Mouse (Mus musculus): ENCODE measurements around the gene Nxpe4.

The Nxpe4 gene

DNA sequence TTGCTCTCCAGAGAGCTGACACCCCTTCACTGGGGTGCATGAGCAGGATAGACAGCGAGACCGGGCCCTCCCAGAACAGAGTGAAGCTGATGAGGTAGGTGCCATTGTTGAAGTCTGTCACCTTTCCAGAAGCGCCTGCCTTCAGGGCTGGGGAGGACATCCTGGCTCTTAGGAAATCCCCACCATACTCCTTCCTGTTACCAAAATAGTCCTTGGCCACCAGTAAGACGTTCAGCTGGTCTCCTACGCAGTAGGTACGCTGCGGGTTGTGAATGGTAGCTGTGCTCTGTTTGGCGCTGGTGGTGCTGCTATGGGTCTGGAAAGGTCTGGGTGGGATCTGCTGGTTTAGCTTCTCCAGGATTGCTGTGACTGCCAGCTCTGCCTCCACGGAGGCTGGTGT lies 164.5 kb downstream of the Nxpe4 start:
- no peak for DNase-seq (ENCODE audit: low read depth, low spot score)

DNA sequence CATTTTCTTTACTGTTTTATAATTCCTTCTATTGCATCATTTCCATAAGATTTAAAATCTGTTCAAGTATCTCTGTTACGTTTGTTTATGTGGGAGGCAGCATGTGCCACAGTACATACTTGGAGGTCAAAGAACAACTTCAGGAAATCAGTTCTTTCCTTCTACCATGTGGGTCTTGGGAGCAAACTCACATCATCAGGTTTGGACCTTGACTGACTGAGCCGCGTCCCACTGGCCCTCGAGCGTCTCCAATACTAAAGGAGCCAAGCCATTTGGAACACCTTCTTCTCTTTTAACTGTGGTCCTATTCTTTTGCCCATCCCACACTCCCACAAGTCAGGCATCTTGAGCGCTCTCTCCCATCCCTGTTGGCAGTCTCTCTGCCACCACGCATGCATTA lies 167.8 kb downstream of the Nxpe4 start:
- DNase-seq (ENCODE audit: low read depth, low spot score) = no peak

GRCm38 (mm10) chr9:48338783-48339455 lies 177.1 kb downstream of the Nxpe4 start:
- no peak for DNase-seq (ENCODE audit: low read depth, low spot score)

GRCm38 (mm10) chr9:48339563-48339962 lies 177.7 kb downstream of the Nxpe4 start:
- no peak for DNase-seq (ENCODE audit: low read depth, low spot score)

GRCm38 (mm10) chr9:48340708-48341380 lies 179.0 kb downstream of the Nxpe4 start:
- no peak for DNase-seq (ENCODE audit: low read depth, low spot score)

- no peak for DNase-seq (ENCODE audit: low read depth, low spot score)
Measured at GRCm38 (mm10) chr9:48345456-48345855, 183.6 kb downstream of the Nxpe4 start.

GRCm38 (mm10) chr9:48345866-48346265 lies 184.0 kb downstream of the Nxpe4 start:
- no peak for DNase-seq (ENCODE audit: low read depth, low spot score)

DNA sequence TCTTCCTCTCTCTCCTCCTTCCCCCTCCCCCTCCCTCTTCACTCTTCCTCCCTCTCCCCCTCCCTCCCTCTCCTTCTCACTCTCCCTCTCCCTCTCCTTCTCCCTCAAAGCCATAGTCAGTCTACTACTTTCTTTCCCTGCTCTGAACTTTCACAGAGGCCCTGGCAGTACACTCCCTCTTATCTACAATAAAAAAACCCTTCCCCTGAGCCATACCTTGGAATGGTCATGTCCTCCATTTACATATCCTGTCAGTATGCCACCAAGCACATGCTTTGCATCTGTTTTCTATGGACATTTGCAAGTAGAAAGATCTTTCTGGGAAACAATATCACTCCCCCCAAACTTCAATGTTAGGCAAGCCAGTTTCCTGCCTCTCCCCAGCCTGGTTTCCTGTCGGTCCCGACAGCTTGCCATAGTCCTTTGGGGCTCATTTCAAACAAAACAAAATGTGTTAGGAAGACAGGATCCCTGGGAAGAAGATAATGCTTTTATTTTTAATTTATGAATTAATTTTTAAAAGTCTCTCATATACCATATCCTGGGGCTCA lies 191.4 kb downstream of the Nxpe4 start, which contains the start of gene Nxpe2:
TSS of gene Nxpe2 (minus strand) at position 307 of the 551 bp plus-strand sequence.
- DNase-seq (ENCODE audit: low read depth, low spot score) = peak; percentile 27

GRCm38 (mm10) chr9:48354122-48354521 lies 192.3 kb downstream of the Nxpe4 start:
- peak; percentile 19 for DNase-seq (ENCODE audit: low read depth, low spot score)

- DNase-seq (ENCODE audit: low read depth, low spot score) = peak; percentile 79
Measured at GRCm38 (mm10) chr9:48354793-48355192, 193.0 kb downstream of the Nxpe4 start.

GRCm38 (mm10) chr9:48357097-48357496 lies 195.3 kb downstream of the Nxpe4 start:
- no peak for DNase-seq (ENCODE audit: low read depth, low spot score)

- DNase-seq (ENCODE audit: low read depth, low spot score) = peak; percentile 17
Measured at GRCm38 (mm10) chr9:48360826-48361225, 199.0 kb downstream of the Nxpe4 start.

- DNase-seq (ENCODE audit: low read depth, low spot score) = no peak
Measured at GRCm38 (mm10) chr9:48361815-48362631, 200.2 kb downstream of the Nxpe4 start.

DNA sequence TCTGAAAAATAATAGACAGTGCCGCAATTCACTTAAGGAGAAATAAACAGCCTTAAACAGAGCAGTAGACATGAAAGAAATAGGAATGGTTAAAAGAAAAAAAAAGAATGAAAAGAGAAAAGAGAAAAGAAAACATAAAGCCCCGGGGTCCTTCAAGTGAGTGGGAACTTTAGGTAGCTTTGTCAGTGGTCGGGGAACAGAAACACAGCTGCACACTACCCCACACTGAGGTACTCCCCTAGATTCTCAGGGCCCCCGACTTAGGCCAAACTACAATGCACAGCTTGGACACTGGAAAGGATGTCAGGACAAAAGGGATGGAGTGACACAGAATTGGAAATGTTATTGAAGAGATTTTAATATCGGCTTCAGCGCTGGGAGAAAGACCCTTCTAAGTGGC lies 200.9 kb downstream of the Nxpe4 start:
- no peak for DNase-seq (ENCODE audit: low read depth, low spot score)

DNA sequence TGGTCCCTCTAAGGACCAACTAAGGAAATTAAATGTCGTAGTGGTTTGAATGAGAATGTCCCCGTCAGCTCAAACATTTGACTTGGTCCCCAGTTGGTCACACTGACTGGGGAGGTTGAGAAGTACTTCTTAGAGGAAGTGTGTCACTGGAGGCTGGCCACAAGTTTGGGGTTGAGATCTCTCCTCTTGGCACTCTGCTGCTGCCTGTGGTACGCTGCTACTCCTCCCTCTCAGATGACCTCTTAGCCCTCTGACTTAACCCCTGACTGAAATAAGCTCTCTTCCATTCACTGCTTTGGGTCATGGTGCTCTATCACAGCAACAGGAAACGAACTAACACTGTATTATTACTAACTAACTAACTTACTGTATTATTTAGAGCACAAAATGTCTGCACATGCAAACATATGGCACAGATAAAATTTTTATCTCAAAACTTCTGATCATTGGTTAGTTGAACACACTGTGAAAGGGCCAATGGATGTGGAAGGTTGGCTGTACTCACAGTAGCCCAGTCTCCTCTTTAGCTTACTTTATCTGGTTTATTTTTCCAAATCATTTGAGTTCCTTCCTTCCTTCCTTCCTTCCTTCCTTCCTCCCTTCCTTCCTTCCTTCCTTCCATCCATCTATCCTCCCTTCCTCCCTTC lies 211.5 kb downstream of the Nxpe4 start:
- DNase-seq (ENCODE audit: low read depth, low spot score) = no peak

- DNase-seq (ENCODE audit: low read depth, low spot score) = no peak
Measured at GRCm38 (mm10) chr9:48374357-48374756, 212.5 kb downstream of the Nxpe4 start.

DNA sequence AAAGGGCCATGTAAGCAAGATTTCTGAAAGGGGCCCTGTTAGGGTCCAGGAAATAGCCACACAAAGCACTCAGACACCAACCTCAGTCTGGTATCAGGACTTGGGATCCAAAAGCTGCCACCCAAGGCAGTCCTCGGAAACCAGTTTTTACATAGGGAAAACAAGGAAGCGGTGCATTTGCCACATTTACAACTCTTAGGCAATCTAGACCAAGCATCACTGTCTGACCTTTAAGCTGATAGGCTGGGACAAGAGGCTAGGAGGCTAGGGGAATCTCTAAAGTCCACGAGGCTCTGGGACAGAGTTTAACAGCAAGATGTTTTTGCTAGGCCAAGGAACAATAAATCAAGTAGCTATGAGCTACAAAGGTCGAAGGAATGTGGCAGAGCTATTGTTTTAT lies 226.6 kb downstream of the Nxpe4 start:
- DNase-seq (ENCODE audit: low read depth, low spot score) = no peak

DNA sequence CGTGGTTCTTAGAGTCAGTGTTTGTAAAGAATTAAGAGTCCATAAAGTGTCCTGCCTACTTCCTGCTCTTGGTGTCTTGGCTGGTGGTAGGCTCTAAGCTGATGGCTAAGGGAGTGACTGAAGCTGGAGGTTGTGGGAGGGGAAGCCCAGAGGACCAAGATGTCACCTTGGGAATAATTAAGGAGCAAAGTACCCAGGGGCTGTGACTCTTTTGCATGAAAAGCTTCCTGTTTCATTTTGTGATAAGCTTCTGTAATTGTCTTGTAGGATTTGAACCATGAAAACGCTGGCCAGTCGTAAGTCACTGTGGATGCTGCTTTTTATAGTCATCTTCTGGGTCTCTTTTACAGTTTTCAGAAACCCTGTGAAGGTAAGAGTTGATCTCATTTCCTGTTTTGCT lies 228.2 kb downstream of the Nxpe4 start:
- no peak for DNase-seq (ENCODE audit: low read depth, low spot score)

DNA sequence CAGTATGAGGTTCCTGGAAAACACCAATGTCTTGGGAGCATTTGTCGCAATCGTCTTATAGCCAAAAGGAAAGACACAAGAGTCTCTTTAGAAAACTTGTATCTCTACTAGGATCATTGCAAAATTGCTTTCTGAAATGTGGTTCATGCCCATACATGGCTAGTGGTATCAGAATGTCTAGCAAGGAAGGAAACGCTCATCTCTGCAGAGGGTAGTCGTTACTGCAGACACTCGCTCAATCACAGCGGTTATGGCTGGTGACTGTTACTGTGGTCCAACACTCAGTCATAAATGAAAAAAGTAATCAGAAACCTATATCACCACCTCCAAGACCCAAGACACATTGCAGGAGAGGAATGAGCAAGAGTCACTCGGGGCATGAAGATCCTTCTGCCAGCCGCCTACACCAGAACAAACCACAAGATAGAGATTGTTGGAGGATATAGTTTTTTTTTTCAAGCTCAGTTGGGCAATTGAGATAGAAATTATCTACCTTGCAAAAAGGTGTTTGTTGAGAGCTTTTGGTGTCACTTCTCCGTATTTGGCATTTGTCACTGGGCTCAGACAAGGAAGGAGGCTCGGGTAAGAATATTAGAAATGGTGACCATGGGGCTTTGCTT lies 241.9 kb downstream of the Nxpe4 start:
- DNase-seq (ENCODE audit: low read depth, low spot score) = no peak

DNA sequence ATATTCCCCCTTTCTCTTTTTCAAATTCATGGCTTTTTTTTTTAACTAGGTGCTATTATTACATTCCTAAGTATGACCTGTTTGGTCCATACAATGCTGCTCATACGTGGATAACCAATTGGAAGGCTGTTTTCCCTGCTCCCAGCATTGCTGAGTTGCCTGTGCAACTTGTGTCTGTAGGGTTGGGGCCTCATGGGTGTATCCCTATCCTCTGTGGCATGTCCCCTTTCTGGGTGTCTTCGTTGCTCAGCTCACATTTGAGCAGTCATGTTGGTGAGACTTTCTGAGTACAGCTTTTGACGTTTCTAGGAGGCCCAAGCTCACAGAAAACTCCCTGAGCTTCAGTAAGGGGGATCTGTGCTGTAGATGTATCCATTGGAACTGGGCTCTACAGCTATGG lies 242.9 kb downstream of the Nxpe4 start:
- no peak for DNase-seq (ENCODE audit: low read depth, low spot score)
